Mouse (Mus musculus): ENCODE measurements around the gene Sema4g.

Sema4g gene

GRCm38 (mm10) chr19:45003740-45004516 lies 15.0 kb downstream of the Sema4g start:
- DNase-seq (ENCODE audit: low read depth, low spot score): no peak

GRCm38 (mm10) chr19:45005444-45005843 lies 16.5 kb downstream of the Sema4g start, which contains the start of gene Twnk:
TSS of gene Twnk (plus strand) at chr19:45005663.
- DNase-seq (ENCODE audit: low read depth, low spot score): peak; percentile 78

GRCm38 (mm10) chr19:45005957-45006712 lies 17.2 kb downstream of the Sema4g start, which contains the start of gene Mrpl43:
TSS of gene Mrpl43 (minus strand) at chr19:45006442.
- DNase-seq (ENCODE audit: low read depth, low spot score): peak; percentile 93

- DNase-seq (ENCODE audit: low read depth, low spot score): no peak
These were observed 18.1 kb downstream of the Sema4g start for GRCm38 (mm10) chr19:45007021-45007420.

GRCm38 (mm10) chr19:45007425-45008191 lies 18.7 kb downstream of the Sema4g start:
- no peak for DNase-seq (ENCODE audit: low read depth, low spot score)

- no peak for DNase-seq (ENCODE audit: low read depth, low spot score)
These were observed 21.7 kb downstream of the Sema4g start for GRCm38 (mm10) chr19:45010646-45011045.

- no peak for DNase-seq (ENCODE audit: low read depth, low spot score)
These were observed 23.3 kb downstream of the Sema4g start for GRCm38 (mm10) chr19:45012219-45012618.

GRCm38 (mm10) chr19:45012636-45013035 lies 23.7 kb downstream of the Sema4g start:
- DNase-seq (ENCODE audit: low read depth, low spot score): peak; percentile 59

- DNase-seq (ENCODE audit: low read depth, low spot score): no peak
These were observed 24.8 kb downstream of the Sema4g start for GRCm38 (mm10) chr19:45013581-45014225.

- peak; percentile 57 for DNase-seq (ENCODE audit: low read depth, low spot score)
These were observed 25.6 kb downstream of the Sema4g start, which contains the start of gene Lzts2 for GRCm38 (mm10) chr19:45014335-45014971. TSS of gene Lzts2 (plus strand) at chr19:45014414.

- no peak for DNase-seq (ENCODE audit: low read depth, low spot score)
These were observed 26.1 kb downstream of the Sema4g start for GRCm38 (mm10) chr19:45014981-45015402.

- peak; percentile 66 for DNase-seq (ENCODE audit: low read depth, low spot score)
These were observed 26.8 kb downstream of the Sema4g start for GRCm38 (mm10) chr19:45015518-45016281.

- DNase-seq (ENCODE audit: low read depth, low spot score): no peak
These were observed 27.7 kb downstream of the Sema4g start for GRCm38 (mm10) chr19:45016341-45017215.

GRCm38 (mm10) chr19:45017216-45017771 lies 28.4 kb downstream of the Sema4g start:
- DNase-seq (ENCODE audit: low read depth, low spot score): no peak

- no peak for DNase-seq (ENCODE audit: low read depth, low spot score)
These were observed 29.0 kb downstream of the Sema4g start for GRCm38 (mm10) chr19:45017909-45018308.

GRCm38 (mm10) chr19:45018351-45018831 lies 29.5 kb downstream of the Sema4g start:
- no peak for DNase-seq (ENCODE audit: low read depth, low spot score)

GRCm38 (mm10) chr19:45020348-45020747 lies 31.4 kb downstream of the Sema4g start:
- no peak for DNase-seq (ENCODE audit: low read depth, low spot score)

- no peak for DNase-seq (ENCODE audit: low read depth, low spot score)
These were observed 32.5 kb downstream of the Sema4g start for GRCm38 (mm10) chr19:45021362-45021761.

- no peak for DNase-seq (ENCODE audit: low read depth, low spot score)
These were observed 35.1 kb downstream of the Sema4g start for GRCm38 (mm10) chr19:45023993-45024392.

Measured in ES-CJ7 (cell line).